Mouse (Mus musculus) midbrain, embryonic 15.5 days (tissue): ENCODE data around the gene Tespa1. TPM values are rescaled to one million over a fixed set of nuclear protein-coding genes. Genes with fewer than 3 reads are reported as not detected.
A peak's percentile ranks its signal among the peaks of the same experiment; 100 is the strongest.
"Not testable (repeated sequence)": the region's sequence is repeated elsewhere in the genome, so short reads cannot be mapped to it uniquely, and the experiment has no call there.

Experiments
- ATAC-seq: fragments of 200-750 bp; cut with Nextera tagmentation; replicated peaks from 2 replicates; pipeline ENCODE4 v1.8.0; 2017; ENCODE audit warnings: moderate TSS enrichment
- H3K27ac ChIP-seq: fragments of 300-500 bp; sonication (generic); 2 replicates; pipeline ENCODE4 v1.5.1; 2015; ENCODE audit warnings: mild to moderate bottlenecking, inconsistent platforms
- H3K27me3 ChIP-seq: fragments of 300-500 bp; sonication (generic); replicated peaks from 2 replicates; pipeline ENCODE4 v1.6.1; 2015; ENCODE audit warnings: inconsistent platforms
- H3K36me3 ChIP-seq: fragments of 300-500 bp; sonication (generic); replicated peaks from 2 replicates; pipeline ENCODE4 v1.6.1; 2015; ENCODE audit warnings: inconsistent platforms
- H3K4me1 ChIP-seq: fragments of 300-500 bp; sonication (generic); 2 replicates; pipeline ENCODE4 v1.6.1; 2015; ENCODE audit warnings: inconsistent platforms
- H3K4me2 ChIP-seq: fragments of 300-500 bp; sonication (generic); 2 replicates; pipeline ENCODE4 v1.6.1; 2015; ENCODE audit warnings: inconsistent platforms, mild to moderate bottlenecking, moderate library complexity
- H3K4me3 ChIP-seq: fragments of 300-500 bp; sonication (generic); 2 replicates; pipeline ENCODE4 v1.5.1; 2015; ENCODE audit warnings: mild to moderate bottlenecking, inconsistent platforms
- H3K9ac ChIP-seq: fragments of 300-500 bp; sonication (generic); 2 replicates; pipeline ENCODE4 v1.6.1; 2015; ENCODE audit warnings: mild to moderate bottlenecking, inconsistent platforms
- H3K9me3 ChIP-seq: fragments of 300-500 bp; sonication (generic); 2 replicates; pipeline ENCODE4 v1.6.1; 2016; ENCODE audit warnings: inconsistent platforms
- WGBS: fragments of 180-500 bp; shearing (Covaris S2); methylation state at CpG from one replicate; pipeline ENCODE4 v1.1.7; 2015; ENCODE audit warnings: mixed read lengths; 5-methylcytosine and 5-hydroxymethylcytosine counted together
- polyA plus RNA-seq: library from polyadenylated mRNA; unstranded; fragments of >200 nt; fragmentation: Nextera tagmentation; extraction: Ambion mirVana; gene quantifications from 2 replicates; pipeline ENCODE4 v1.2.1, GENCODE M21; 2015

Gene Tespa1
- polyA plus RNA-seq = 0.18 TPM in 1 of 2 replicates, not detected in the other

DNA sequence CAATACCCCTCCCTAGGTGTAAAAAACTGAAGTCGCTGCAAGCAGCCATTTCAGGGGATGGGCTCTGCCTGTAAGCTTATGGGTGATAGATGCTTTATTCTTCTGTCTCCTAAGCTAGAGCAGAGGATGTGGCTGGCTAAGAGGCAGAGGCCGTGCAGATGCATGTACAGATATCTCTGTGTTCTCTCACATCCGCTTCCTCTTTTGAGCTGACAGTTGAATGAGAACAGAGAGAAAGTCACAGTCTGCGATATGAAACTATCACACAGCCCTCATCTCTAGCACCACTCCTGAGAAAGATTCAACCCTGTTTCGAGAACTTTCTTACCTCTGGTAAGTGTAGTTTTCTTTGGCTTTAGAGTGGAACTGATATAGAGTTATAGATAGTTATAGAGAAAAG lies at the start of gene Tespa1:
Gene Tespa1, plus strand, starts transcription at position 234 of the 400 bp plus-strand sequence.
- H3K4me1 ChIP-seq = no peaks in the 10 kb centered on the region
- WGBS = 88% methylated on average over 5 of the region's 5 CpGs
- no peaks in the 10 kb centered on the region for H3K36me3 ChIP-seq
- H3K4me3 ChIP-seq = no peak within 1 kb of the TSS
- no peak within 1 kb of the TSS for H3K9ac ChIP-seq
- no peak within 1 kb of the TSS for H3K27ac ChIP-seq
- no peaks in the 10 kb centered on the region for H3K9me3 ChIP-seq
- no peaks in the 10 kb centered on the region for H3K27me3 ChIP-seq
- H3K4me2 ChIP-seq = no peak within 1 kb of the TSS
- ATAC-seq = no peak

DNA sequence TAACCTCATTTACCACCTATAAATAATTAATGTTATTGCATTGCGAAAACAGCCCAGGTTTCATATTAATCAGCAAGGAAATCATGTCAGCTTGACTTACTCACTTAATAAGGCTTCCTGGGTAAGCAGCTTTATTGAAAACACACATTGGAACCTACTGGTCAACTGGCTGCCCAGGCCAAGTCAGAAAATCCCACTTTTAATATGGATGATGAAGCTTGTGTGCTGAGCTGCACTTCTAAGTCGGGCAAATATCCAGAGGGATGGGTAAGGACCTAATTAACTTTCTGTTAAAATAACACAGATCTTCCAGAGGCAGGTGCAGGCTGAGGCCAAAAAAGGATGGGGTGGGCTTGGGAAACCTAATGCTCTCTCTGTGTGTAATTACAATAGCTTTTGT lies 46.9 kb upstream of the Tespa1 start:
- Histone ChIP-seq H3K4me3 (no peak overlapping the region), H3K9ac (no peak overlapping the region), H3K27me3 (no peaks in the 10 kb centered on the region), H3K36me3 (no peaks in the 10 kb centered on the region), H3K27ac (no peak overlapping the region), H3K4me1 (no peaks in the 10 kb centered on the region), H3K9me3 (no peaks in the 10 kb centered on the region), H3K4me2 (no peak overlapping the region)
- 35% methylated on average over 2 of the region's 2 CpGs for WGBS
- ATAC-seq = no peak; the same call in 1 of the 2 replicates

- Histone ChIP-seq H3K4me1 (no peaks in the 10 kb centered on the region), H3K4me2 (no peak overlapping the region), H3K27ac (no peak overlapping the region), H3K4me3 (no peak overlapping the region), H3K9me3 (no peaks in the 10 kb centered on the region), H3K36me3 (no peaks in the 10 kb centered on the region), H3K9ac (no peak overlapping the region), H3K27me3 (no peaks in the 10 kb centered on the region)
- 65% methylated on average over 2 of the region's 2 CpGs for WGBS
- ATAC-seq = no peak
Observed at GRCm38 (mm10) chr10:130276496-130276895, 46.2 kb upstream of the Tespa1 start.

DNA sequence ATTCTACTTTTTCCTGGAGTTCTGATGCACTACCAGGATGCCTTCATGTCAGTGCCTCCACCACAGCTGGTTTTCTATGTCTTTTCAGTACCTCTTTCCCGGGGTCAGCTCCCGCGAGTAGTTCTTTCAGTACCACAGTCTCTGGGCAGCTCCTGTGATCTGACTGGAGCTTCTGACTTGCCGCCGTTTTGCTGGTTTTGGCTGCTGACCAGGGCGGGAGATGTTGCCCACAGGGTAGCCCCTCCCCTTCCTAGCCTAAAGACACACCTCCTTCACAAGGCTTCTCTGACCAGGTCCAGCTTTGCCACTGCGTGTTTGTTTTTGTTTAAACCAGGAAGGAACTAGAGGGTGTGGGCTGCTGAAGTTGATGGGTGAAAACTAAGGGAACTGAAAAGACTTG lies 42.6 kb upstream of the Tespa1 start, which contains the start of gene Neurod4:
Gene Neurod4, minus strand, starts transcription at position 175 of the 400 bp plus-strand sequence.
- Histone ChIP-seq H3K27me3 (no peaks in the 10 kb centered on the region), H3K4me2 (peak within 1 kb of the TSS; percentile 16), H3K4me1 (no peaks in the 10 kb centered on the region), H3K9ac (no peak within 1 kb of the TSS), H3K27ac (no peak within 1 kb of the TSS), H3K4me3 (no peak within 1 kb of the TSS), H3K36me3 (no peaks in the 10 kb centered on the region), H3K9me3 (no peaks in the 10 kb centered on the region)
- WGBS = 1% methylated on average over 7 of the region's 7 CpGs
- ATAC-seq = peak; percentile 69

DNA sequence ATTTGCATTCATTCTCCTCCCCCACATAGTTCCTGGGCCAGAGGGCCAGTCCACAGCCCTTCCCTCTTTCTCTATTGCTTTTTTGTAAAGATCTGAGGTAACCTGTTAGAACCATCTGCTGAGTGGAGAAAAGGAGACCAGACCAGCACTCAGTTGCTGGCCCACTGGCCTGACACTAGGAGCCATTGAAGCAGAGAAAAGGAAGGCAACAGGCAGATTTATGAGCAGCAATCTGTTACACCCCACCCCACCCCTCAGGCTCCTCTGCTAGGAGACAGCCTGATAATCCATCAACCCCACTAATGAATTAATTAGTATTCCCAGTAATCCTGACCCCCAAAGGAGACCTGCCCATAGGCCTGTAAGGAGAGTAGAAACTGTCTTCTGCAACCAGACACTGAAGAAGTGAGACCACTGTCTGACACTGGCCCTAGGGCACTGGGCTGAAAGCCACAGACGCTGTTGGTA lies 40.7 kb upstream of the Tespa1 start:
- Histone ChIP-seq H3K27ac (no peak overlapping the region), H3K9ac (no peak overlapping the region), H3K27me3 (no peaks in the 10 kb centered on the region), H3K4me1 (no peaks in the 10 kb centered on the region), H3K36me3 (no peaks in the 10 kb centered on the region), H3K4me3 (no peak overlapping the region), H3K9me3 (no peaks in the 10 kb centered on the region), H3K4me2 (no peak overlapping the region)
- WGBS = 5% methylated on average over 1 of the region's 1 CpGs
- peak; percentile 67 for ATAC-seq

DNA sequence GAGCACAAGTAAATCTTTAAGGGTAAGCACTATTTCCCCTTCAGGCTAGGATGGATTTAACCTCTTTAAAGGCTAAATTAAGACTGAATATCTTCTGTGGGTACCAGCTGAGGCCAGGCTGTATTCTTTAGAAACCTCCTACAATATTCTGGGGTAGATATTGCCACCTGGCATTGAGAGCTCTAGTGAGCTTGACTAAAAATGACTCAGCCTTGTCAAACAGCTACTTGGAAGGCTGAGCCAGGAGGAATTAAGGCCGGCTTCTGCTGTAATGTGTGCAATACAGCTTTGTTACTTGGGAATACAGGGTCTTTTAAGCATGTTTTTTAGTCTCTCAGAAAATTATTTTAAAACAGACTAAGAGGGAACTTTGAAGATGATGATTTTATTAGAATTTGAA lies 35.5 kb upstream of the Tespa1 start:
- 41% methylated on average over 1 of the region's 1 CpGs for WGBS
- no peak for ATAC-seq
- Histone ChIP-seq H3K4me1 (no peaks in the 10 kb centered on the region), H3K4me3 (no peak overlapping the region), H3K4me2 (no peak overlapping the region), H3K9me3 (no peaks in the 10 kb centered on the region), H3K27me3 (no peaks in the 10 kb centered on the region), H3K27ac (no peak overlapping the region), H3K9ac (no peak overlapping the region), H3K36me3 (no peaks in the 10 kb centered on the region)

- Histone ChIP-seq H3K4me3 (no peak overlapping the region), H3K4me1 (no peaks in the 10 kb centered on the region), H3K36me3 (no peaks in the 10 kb centered on the region), H3K9ac (no peak overlapping the region), H3K4me2 (no peak overlapping the region), H3K27ac (no peak overlapping the region), H3K9me3 (no peaks in the 10 kb centered on the region), H3K27me3 (no peaks in the 10 kb centered on the region)
- 33% methylated on average over 3 of the region's 3 CpGs for WGBS
- no peak for ATAC-seq
Observed at GRCm38 (mm10) chr10:130288007-130288406, 34.7 kb upstream of the Tespa1 start.

GRCm38 (mm10) chr10:130293741-130294408 lies 28.8 kb upstream of the Tespa1 start:
- Histone ChIP-seq H3K4me2 (no peak overlapping the region), H3K4me1 (0 out of 2 replicates have a peak, but pooled peaks cover 4% of the 10 kb centered on the region), H3K9me3 (no peaks in the 10 kb centered on the region), H3K9ac (no peak overlapping the region), H3K27me3 (no peaks in the 10 kb centered on the region), H3K4me3 (no peak overlapping the region), H3K36me3 (no peaks in the 10 kb centered on the region), H3K27ac (no peak overlapping the region)
- peak; percentile 67 for ATAC-seq
- 5% methylated on average over 3 of the region's 3 CpGs for WGBS

DNA sequence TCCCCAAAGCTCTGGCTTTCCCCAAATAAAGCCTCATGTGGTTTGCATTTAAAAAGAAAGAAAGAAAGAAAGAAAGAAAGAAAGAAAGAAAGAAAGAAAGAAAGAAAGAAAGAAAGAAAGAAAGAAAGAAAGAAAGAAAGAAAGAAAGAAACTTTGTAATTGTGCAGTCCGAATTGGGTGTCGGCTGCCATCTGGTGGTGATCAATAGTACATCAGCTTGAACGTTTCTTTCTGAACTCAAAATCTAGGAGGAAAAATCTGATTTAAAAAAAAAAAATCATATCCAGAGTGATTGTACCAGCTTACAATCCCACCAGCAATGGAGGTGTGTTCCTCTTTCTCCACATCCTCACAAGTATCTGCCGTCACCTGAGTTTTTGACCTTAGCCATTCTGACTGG lies 23.9 kb upstream of the Tespa1 start:
- H3K27me3 ChIP-seq, H3K9ac ChIP-seq, H3K4me2 ChIP-seq, H3K27ac ChIP-seq, ATAC-seq, H3K36me3 ChIP-seq, H3K4me1 ChIP-seq, H3K9me3 ChIP-seq, H3K4me3 ChIP-seq: not testable (repeated sequence)
- WGBS = 19% methylated on average over 4 of the region's 4 CpGs

GRCm38 (mm10) chr10:130304138-130304537 lies 18.5 kb upstream of the Tespa1 start:
- ATAC-seq = not testable (repeated sequence)

GRCm38 (mm10) chr10:130311534-130312227 lies 11.0 kb upstream of the Tespa1 start:
- 85% methylated on average over 2 of the region's 2 CpGs for WGBS

More at GRCm38 (mm10) chr10:130304138-130304537, 18.5 kb upstream of the Tespa1 start:
- H3K4me1 ChIP-seq, H3K4me3 ChIP-seq, H3K4me2 ChIP-seq, H3K36me3 ChIP-seq, H3K27ac ChIP-seq, H3K9ac ChIP-seq, H3K9me3 ChIP-seq, H3K27me3 ChIP-seq: not testable (repeated sequence)
- WGBS = 81% methylated on average over 5 of the region's 5 CpGs

DNA sequence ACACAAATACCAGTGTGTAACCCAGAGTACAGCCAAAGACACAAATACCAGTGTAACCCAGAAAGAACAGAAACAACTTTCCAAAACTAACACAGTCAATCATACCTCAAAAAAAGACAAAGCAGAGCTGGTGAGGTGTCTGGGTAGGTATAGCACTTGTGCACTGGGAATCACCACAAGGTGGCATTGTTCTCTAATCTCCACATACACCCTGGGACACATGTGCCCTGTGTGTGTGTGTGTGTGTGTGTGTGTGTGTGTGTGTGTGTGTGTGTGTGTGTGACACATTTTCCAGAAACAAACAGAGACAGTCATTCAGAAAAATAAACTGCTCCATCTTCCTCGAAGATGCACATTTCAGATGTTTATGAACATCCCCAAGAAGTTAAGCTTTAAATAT lies 9.1 kb upstream of the Tespa1 start:
- no peaks in the 10 kb centered on the region for H3K27me3 ChIP-seq
- no peaks in the 10 kb centered on the region for H3K9me3 ChIP-seq
- no peak overlapping the region for H3K4me2 ChIP-seq
- no peak overlapping the region for H3K4me3 ChIP-seq
- WGBS = 88% methylated on average over 1 of the region's 1 CpGs
- H3K9ac ChIP-seq = no peak overlapping the region
- H3K27ac ChIP-seq = no peak overlapping the region
- no peak for ATAC-seq
- H3K4me1 ChIP-seq = no peaks in the 10 kb centered on the region
- H3K36me3 ChIP-seq = no peaks in the 10 kb centered on the region

More at GRCm38 (mm10) chr10:130311534-130312227, 11.0 kb upstream of the Tespa1 start:
- Histone ChIP-seq H3K36me3 (no peaks in the 10 kb centered on the region), H3K27me3 (no peaks in the 10 kb centered on the region), H3K4me3 (no peak overlapping the region), H3K9ac (no peak overlapping the region), H3K4me1 (no peaks in the 10 kb centered on the region), H3K9me3 (no peaks in the 10 kb centered on the region), H3K4me2 (no peak overlapping the region), H3K27ac (no peak overlapping the region)
- no peak for ATAC-seq
